Mouse (Mus musculus) spleen, adult 2 months (tissue): Measurements from ENCODE around the gene Cpne5. TPM values are rescaled to one million over a fixed set of nuclear protein-coding genes. Genes with fewer than 3 reads are reported as not detected.

Experiments used
- DNase-seq, 2 experiments: peaks; one replicate each; pipeline versions ENCODE4 v3.0.0 to v3.0.0-alpha.2; 2012 to 2021; ENCODE audit warnings: low spot score in 2 of 2, low read depth in 1 of 2
- H3K27ac ChIP-seq: fragments of 200-500 bp; 2 replicates; pipeline ENCODE4 v1.5.1; 2012; ENCODE audit warnings: low read length, inconsistent platforms; ENCODE audit not compliant: insufficient read depth
- H3K27me3 ChIP-seq: fragments of 200-500 bp; 2 replicates; pipeline ENCODE4 v1.6.1; 2012; ENCODE audit warnings: mild to moderate bottlenecking, moderate library complexity, low read length, inconsistent platforms; ENCODE audit not compliant: control insufficient read depth, insufficient read depth
- H3K36me3 ChIP-seq: fragments of 200-500 bp; 2 replicates; pipeline ENCODE4 v1.6.1; 2012; ENCODE audit warnings: mild to moderate bottlenecking, low read length, inconsistent platforms; ENCODE audit not compliant: control insufficient read depth, insufficient read depth
- H3K4me1 ChIP-seq: fragments of 200-500 bp; 2 replicates; pipeline ENCODE4 v1.6.1; 2011; ENCODE audit warnings: inconsistent platforms; ENCODE audit not compliant: control insufficient read depth, insufficient read depth, insufficient read length
- H3K4me3 ChIP-seq: fragments of 200-500 bp; 2 replicates; pipeline ENCODE4 v1.5.1; 2011; ENCODE audit warnings: mild to moderate bottlenecking, inconsistent platforms; ENCODE audit not compliant: insufficient read depth, insufficient read length; ENCODE audit errors: extremely low read depth
- CTCF ChIP-seq: fragments of 200-500 bp; IDR thresholded peaks from 2 replicates; pipeline ENCODE4 v1.5.1; 2011; ENCODE audit warnings: mild to moderate bottlenecking, inconsistent platforms; ENCODE audit not compliant: insufficient read depth, insufficient read length, insufficient replicate concordance; ENCODE audit errors: extremely low read depth
- POLR2A ChIP-seq: fragments of 200-500 bp; IDR thresholded peaks from 2 replicates; pipeline ENCODE4 v1.6.1; 2011; ENCODE audit warnings: low read depth, low read length, inconsistent platforms
- WGBS: fragments of 180-500 bp; shearing (Covaris S2); methylation state at CpG from one replicate; pipeline ENCODE4 v1.1.7; 2018; 5-methylcytosine and 5-hydroxymethylcytosine counted together
- polyA plus RNA-seq: library from polyadenylated mRNA; depleted of rRNA; stranded (reverse); fragments of >200 nt; gene quantifications from 2 replicates; pipeline ENCODE4 v1.2.3, GENCODE M21; 2012

Cpne5 gene
- polyA plus RNA-seq, 1 experiment, result 2.4 TPM

GRCm38 (mm10) chr17:29195579-29195978 is 42.4 kb downstream of the Cpne5 start:
- TF ChIP-seq POLR2A, result no peak
- TF ChIP-seq CTCF, result no peak
- 90% methylated on average over 4 of the region's 4 CpGs for WGBS
- no peak overlapping the region for H3K4me3 ChIP-seq
- no peak overlapping the region for H3K27ac ChIP-seq
- no peaks in the 10 kb centered on the region for H3K27me3 ChIP-seq
- DNase-seq, result no peak
- H3K4me1 ChIP-seq, result no peaks in the 10 kb centered on the region
- H3K36me3 ChIP-seq, result no peaks in the 10 kb centered on the region

DNA sequence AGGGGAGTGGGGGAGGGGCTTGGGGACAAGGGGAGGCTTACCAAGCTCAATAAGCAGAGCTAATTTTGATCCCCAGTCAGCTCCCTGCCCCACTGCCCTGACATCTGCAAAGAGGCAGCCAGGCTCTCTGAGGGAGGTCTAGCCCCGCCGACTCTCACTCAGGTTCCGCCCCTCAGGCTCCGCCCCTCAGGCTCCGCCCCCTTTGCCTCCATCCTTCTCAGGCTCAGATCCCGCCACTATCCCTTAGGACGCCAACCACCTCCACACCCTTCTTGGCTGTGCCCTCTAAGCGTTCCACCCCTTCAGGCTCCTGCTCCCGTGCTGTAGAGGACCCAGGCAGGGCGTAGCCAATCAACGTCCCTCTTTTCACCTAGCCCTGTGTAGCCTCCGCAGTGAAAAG is 49.0 kb downstream of the Cpne5 start:
- no peak overlapping the region for H3K27ac ChIP-seq
- no peak overlapping the region for H3K4me3 ChIP-seq
- no peak for DNase-seq
- 23% methylated on average over 11 of the region's 12 CpGs for WGBS
- H3K36me3 ChIP-seq, result no peaks in the 10 kb centered on the region
- TF ChIP-seq CTCF (no peak), POLR2A (no peak)
- H3K4me1 ChIP-seq, result no peaks in the 10 kb centered on the region
- H3K27me3 ChIP-seq, result no peaks in the 10 kb centered on the region

GRCm38 (mm10) chr17:29186989-29187859 is 50.7 kb downstream of the Cpne5 start:
- WGBS, result 85% methylated on average over 10 of the region's 10 CpGs
- Histone ChIP-seq H3K36me3 (no peaks in the 10 kb centered on the region), H3K4me1 (no peaks in the 10 kb centered on the region), H3K27me3 (no peaks in the 10 kb centered on the region), H3K4me3 (no peak overlapping the region), H3K27ac (no peak overlapping the region)
- no peak for DNase-seq
- TF ChIP-seq CTCF (no peak), POLR2A (no peak)

DNA sequence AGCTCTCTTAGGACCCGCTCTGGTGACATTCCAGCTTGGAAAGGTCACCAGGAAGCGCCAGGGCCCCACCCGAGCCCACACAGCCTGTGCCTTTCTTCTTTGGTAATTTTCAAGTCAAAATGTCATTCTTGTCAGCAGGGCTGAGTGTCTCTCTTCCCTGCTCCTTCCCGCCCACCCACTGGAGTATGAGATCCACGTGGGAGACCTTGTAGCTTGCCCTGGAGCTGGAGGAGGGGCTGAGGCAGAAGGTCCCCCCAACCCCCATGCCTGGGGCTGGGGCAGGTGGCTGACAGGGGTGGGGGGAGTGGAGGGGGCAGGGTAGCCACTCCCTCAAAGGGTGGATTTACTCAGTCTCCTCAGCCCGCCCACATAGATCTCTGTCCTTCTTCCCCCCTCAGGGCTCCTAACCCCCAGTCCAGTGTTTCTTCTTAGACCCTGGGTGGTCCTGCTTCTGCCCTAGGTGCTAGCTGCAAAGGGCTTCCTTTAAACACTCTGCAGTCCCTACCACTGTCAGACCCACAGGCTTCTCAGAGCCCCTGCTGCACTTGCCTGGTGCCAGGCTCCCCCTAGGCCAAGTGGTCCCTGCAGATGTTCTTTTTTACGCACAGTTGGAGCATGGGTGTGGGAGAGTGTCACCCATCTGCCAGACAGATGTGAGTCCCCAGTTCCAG is 52.5 kb downstream of the Cpne5 start:
- no peak for TF ChIP-seq POLR2A
- TF ChIP-seq CTCF, result no peak
- no peaks in the 10 kb centered on the region for H3K4me1 ChIP-seq
- 80% methylated on average over 7 of the region's 7 CpGs for WGBS

DNA sequence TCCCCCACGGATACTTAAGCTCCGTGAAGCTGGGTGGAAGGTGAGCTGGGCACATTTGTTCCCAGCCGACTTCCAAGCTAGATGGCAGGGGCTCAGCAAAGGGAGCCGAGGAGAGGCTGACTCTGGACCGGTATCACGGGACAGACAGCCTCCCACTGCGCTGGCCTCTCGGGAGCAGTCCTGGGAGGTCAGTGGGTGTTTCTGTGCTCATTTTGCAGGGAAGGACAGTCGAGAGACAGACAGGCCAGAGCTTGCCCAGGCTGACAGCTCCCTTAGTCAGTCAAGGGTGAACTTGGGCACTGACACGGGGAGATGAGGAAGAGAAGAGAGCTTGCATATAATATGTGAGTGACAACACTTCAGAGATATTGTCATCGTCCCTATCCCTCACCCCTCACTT is 54.8 kb downstream of the Cpne5 start:
- 85% methylated on average over 11 of the region's 11 CpGs for WGBS
- Histone ChIP-seq H3K4me3 (no peak overlapping the region), H3K4me1 (peaks cover 2% of the 10 kb centered on the region; the same call in 1 of the 2 replicates), H3K27me3 (no peaks in the 10 kb centered on the region), H3K36me3 (no peaks in the 10 kb centered on the region), H3K27ac (no peak overlapping the region)
- TF ChIP-seq CTCF (no peak), POLR2A (no peak)
- no peak for DNase-seq

More for the DNA sequence above, 52.5 kb downstream of the Cpne5 start:
- Histone ChIP-seq H3K4me3 (no peak overlapping the region), H3K27ac (no peak overlapping the region), H3K36me3 (no peaks in the 10 kb centered on the region), H3K27me3 (no peaks in the 10 kb centered on the region)
- DNase-seq, result no peak

- Histone ChIP-seq H3K27me3 (no peaks in the 10 kb centered on the region), H3K4me1 (peaks cover 4% of the 10 kb centered on the region; the same call in 1 of the 2 replicates), H3K27ac (no peak overlapping the region), H3K36me3 (no peaks in the 10 kb centered on the region), H3K4me3 (no peak overlapping the region)
- 87% methylated on average over 5 of the region's 5 CpGs for WGBS
- TF ChIP-seq CTCF (no peak), POLR2A (no peak)
- no peak for DNase-seq
Measured at GRCm38 (mm10) chr17:29181751-29182150, 56.2 kb downstream of the Cpne5 start.

DNA sequence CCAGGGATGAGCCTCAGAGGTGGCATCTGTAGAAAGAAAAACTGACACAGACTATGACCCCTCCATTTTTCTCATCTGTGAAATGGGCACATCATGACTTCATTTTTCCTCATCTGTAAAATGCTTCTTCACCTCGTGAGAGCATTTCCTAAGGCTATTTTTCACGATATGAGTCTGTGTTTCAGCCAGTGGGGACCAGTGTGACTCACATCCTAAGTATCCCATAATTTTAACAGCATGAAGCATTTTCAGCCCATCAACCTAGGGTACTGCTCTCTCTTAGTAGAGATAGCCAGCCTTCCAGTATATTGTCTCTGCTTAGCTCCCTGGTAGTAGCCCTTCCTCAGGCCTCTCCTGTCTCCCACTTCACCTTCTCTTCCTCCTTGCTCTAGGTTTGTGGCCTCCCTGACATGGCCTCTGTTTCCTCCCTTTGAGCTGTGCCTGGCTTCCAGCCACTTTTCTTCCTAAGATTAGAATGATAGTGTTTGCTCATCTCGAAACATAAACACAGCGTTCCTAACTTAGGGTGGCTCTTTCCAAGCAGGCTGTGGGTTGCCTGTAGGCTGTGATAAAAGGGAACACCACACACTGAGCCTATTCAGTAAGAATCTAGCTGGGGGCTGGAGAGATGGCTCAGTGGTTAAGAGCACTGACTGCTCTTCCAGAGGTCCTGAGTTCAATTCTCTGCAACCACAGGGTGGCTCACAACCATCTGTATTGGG is 57.4 kb downstream of the Cpne5 start:
- H3K27me3 ChIP-seq, result no peaks in the 10 kb centered on the region

More for the DNA sequence above, 57.4 kb downstream of the Cpne5 start:
- Histone ChIP-seq H3K36me3 (no peaks in the 10 kb centered on the region), H3K4me1 (peaks cover 9% of the 10 kb centered on the region; the same call in 1 of the 2 replicates), H3K27ac (no peak overlapping the region), H3K4me3 (no peak overlapping the region)
- TF ChIP-seq POLR2A, result no peak
- TF ChIP-seq CTCF, result no peak
- WGBS, result 71% methylated on average over 4 of the region's 4 CpGs
- DNase-seq, result no peak
